Mouse (Mus musculus) cerebellum, adult 9-10 months (tissue): ENCODE data around the gene Capns1.
"Not testable (repeated sequence)": the region's sequence is repeated elsewhere in the genome, so short reads cannot be mapped to it uniquely, and the experiment has no call there.

Source experiments
- DNase-seq: peaks from one replicate; pipeline ENCODE4 v3.0.0; 2022

The Capns1 gene

DNA sequence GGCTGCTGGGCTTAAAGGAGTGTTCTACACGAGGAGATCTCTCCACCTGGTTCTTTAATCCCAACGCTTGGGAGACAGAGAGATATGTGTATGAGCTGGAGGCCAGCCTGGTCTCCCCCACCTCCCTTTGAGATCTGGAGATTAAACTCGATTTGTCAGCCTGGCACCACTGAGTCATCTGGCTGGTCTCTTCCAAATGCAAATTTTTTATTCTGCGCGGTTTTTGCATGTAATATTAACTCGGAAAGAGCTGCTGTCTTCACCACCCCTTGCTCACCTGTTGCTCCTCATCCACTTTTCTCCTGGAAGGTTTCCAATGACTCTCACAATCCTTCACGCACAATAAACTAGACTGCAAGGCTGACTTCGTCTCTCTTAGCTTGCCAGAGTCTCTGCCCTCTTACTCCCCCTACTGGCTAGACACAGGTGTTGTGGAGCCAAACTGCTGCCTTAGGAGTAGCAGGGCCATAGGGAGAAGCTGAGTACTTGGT, at the start of gene Capns1:
TSS of gene Capns1 (minus strand) at position 331 of the 491 bp plus-strand sequence.
- DNase-seq: peak; percentile 77

- not testable (repeated sequence) for DNase-seq
These were observed 38.8 kb upstream of the Capns1 start for GRCm38 (mm10) chr7:30237374-30237773.

DNA sequence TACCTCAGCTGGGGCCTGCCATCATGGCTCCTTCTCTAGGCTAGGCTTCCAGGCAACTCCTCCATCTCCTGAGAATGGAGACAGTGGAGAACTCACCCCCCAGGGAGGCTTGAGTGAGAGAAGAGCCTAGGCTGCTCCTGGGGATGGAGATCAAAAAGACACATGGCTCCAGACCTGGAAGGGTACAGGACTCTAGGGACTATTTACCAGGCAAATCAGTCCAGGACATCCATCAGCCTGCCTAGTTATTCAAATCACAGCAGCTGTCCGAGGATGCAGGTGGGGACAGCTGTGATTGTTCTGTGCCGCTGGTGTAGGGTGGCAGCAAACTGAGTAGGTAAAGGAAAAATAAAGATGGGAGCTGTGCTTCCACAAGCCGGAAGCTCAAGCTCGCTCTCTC, 37.0 kb upstream of the Capns1 start, which contains the start of gene Ovol3:
TSS of gene Ovol3 (minus strand) at position 101 of the 400 bp plus-strand sequence.
- no peak for DNase-seq

DNA sequence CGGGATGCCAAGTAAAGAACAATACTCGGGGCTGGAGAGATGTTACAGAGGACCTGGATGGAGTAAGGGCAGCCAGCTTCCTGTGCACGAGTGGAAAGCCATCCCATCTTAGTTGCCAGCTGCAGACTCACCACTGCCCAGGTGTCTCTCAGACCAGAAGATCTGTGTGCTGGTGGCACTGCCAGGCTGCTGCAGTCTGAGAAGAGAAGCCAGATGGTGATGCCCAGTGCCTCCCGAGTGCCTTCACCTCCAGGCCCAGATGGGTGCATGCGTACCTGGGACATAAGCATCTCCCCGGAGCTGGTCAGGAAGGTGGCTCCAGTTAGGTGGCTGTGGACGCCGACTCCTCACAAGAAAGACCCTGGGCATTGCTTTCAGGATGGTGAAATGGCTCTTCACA, 36.5 kb upstream of the Capns1 start:
- DNase-seq: no peak

DNA sequence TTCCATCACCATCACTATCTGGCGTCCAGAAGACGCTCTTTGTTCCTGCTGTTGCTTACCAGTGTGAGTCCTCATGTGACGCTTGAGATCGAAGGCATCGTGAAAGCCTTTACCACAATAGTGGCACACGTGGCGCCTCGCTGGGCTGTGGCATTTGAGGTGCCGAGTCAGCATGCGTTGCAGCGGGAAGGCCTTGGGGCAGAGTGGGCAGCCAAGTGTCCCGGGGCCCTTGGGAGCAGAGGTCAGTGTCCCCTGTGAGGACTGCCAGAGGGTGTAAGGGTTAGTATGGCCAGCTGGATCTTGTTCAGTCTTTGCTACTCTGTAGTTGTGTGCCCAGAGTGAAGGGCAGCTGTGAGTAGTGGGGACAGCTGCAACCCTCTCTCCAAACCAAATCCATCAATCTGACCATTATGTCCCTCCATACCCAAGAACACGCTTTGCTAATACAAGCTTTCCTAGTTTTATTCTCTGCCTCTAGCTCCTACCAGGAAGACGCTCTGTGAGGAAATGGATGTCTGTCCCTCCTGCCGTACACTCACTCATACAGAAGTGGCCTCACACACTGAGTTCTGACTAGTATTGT, 35.8 kb upstream of the Capns1 start:
- no peak for DNase-seq

DNA sequence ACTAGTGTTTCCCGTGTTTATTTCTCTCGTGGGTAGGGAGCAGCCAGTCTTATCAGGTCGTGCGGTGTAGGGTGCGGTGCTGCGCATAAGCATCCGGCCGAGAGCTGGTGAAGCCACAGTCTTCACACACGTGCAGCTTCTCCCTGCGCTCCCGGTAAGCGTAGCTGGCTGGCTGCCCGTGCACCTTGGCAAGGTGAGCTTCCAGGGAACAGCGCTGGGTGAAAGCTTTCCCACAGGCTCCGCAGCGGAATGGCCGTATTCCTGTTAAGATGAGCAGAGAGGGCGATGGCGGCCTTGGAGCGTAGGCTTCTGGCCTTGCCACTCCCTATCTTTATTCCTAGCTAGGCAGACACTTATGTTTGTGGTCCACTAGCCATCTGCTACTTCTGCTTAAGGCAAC, 34.8 kb upstream of the Capns1 start:
- peak; percentile 64 for DNase-seq

- peak; percentile 81 for DNase-seq
These were observed 34.1 kb upstream of the Capns1 start for GRCm38 (mm10) chr7:30232631-30233148.

- peak; percentile 99 for DNase-seq
These were observed 33.3 kb upstream of the Capns1 start, which contains the start of the genes Polr2i and Tbcb for GRCm38 (mm10) chr7:30231669-30232454. Polr2i (plus strand) TSS chr7:30231948. Tbcb (minus strand) TSS chr7:30232272.

DNA sequence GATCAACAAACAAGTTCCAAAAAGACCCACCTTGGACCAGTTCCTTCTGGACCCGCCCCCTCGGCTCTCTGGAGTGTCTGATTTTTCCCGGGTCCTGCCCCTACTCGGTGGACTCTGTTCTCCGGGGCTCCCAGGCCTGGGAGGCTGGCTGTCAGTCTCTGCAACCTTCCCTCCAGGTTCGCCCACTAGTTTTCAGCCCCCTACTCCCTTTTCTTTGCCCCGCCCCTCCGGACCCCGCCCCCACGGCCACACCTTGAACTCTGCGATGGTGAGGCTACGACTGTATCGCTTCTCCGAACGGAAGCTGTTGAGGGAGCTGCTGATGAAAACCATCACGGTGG, 32.7 kb upstream of the Capns1 start:
- no peak for DNase-seq

DNA sequence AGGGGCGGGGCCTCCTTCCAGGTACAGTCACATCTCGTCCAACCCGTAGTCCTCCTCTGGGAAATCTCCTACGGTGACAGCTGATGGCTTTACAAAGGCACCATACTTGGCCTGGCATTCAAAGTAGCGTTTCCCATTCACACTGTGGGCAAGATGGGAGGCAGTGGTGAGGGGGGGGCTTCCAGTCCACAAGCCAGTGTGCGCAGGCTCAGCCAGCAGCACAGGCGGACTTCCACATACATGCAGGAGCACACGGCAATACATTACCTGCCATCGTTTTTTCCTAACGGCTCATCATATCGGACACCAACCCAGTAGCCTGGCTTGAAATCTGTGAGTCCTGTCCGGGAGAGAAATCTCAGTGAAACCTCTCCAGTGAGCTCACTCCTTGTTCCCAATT, 25.6 kb upstream of the Capns1 start:
- DNase-seq: no peak

GRCm38 (mm10) chr7:30222205-30222604, 23.6 kb upstream of the Capns1 start:
- no peak for DNase-seq

- DNase-seq: no peak
These were observed 22.8 kb upstream of the Capns1 start for GRCm38 (mm10) chr7:30221433-30221832.

DNA sequence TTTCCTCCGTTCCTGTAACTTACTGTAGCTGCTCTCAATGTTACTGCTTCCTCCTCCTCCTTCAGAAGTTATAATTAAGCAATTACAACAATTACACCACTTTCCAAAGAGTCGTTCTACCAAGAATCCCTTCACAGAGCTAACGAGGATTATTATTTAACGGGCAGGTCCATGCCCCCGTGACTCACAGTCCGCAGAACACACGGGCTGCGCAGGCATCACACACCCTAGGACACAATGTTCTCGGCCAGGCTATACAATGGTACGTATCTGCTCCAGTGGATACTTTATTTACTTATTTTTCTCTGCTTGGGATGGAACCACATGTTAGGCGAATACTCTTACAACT, 21.4 kb upstream of the Capns1 start:
- no peak for DNase-seq

- DNase-seq: no peak
These were observed 20.8 kb upstream of the Capns1 start for GRCm38 (mm10) chr7:30219293-30220007.

DNA sequence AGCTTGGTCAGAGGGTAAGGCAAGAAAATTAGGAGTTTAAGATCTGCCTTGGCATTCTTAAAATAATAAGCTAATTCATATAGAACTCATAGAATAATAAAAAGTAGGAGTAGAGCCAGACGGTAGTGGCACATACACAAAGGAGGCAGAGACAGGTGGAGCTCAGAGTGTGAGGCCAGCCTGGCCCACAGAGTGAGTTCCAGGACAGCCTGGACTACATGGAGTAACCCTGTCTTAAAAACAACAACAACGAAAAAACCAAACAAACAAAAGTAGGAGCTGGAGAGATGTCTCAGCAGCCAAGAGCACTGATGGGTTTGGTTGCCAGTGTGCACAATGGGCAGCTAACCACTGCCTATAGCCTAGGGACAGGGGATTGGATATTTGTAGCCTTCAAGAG, 18.7 kb upstream of the Capns1 start:
- DNase-seq: peak; percentile 52

GRCm38 (mm10) chr7:30216723-30217151, 18.1 kb upstream of the Capns1 start:
- DNase-seq: peak; percentile 83

GRCm38 (mm10) chr7:30215875-30216274, 17.3 kb upstream of the Capns1 start:
- no peak for DNase-seq

- no peak for DNase-seq
These were observed 15.3 kb upstream of the Capns1 start for GRCm38 (mm10) chr7:30213881-30214280.

DNA sequence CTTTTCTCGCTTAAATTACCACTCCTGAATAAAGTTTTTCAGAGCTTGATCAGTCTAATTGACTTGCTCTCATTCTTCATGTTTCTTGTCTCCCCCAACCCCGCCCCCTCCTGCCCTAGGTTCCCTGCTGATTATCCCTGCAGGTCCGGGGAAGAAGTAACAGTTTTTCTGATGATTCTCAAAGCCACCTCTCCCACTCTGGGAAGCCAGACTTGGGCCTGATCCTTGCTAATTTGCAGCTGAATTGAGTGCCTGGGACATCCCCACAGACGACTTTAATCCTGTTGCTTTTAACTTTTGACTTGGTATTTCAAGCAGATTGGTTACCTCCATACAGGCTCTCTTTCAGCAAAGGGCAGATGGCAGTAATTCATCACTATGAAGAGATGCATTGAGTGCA, 12.4 kb upstream of the Capns1 start:
- no peak for DNase-seq

GRCm38 (mm10) chr7:30206364-30206763, 7.8 kb upstream of the Capns1 start:
- not testable (repeated sequence) for DNase-seq

DNA sequence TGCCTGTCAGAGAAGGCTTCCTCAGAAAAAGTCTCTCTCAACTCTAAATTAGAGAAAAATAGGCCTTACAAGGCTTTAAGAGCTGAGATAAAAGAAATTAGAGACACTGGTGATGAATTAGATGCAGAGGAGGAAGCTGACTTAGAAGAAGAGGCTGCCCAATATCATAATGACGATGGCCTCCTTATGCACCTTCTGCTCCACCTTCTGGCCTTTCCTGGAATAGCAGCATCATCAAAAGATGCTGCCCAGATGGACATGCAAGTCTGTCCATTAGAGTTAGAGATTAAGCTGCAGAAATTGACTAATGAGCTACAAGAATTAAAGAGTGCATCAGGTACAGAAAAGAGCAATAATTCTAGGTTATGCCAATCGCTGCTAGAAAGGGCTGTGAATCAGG, 6.8 kb upstream of the Capns1 start:
- DNase-seq: peak; percentile 88

- no peak for DNase-seq
These were observed 5.8 kb upstream of the Capns1 start for GRCm38 (mm10) chr7:30204380-30204779.

DNA sequence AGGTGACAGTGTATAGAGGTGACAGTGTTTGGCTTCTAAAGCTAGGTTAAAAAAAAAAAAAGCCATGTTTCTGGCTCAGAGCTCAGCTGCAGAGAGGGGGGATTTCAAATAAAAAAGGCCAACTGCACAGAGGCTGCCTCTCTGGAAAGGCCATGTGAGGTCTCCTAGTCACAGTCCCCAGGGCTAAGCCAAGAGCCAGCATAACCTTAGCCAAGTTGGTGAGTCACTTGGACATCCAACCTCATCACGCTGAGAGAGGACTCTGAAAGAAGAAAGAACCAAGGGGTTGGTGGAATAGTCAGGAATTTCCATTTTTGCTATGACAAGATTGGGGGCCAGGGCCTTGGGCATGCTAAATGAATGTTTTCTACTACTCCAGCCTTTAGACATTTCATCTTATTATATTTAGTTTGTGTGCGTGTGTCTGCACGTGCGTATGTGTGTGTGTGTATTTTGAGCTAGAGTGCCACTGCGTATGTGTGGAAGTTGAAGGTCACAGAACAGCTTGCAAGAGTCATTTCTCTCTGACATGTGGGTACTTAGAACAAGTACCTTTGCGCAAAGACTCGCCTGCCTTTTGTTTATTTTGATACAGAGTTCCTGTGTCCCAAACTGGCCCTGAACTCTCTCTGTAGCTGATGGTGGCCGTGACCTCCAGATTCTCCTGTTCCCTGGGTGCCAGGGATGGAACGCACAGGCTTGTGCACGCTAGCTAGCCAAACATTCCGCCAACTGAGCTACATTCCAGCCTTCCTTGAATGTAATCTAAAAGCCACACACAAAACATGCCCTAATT, 4.5 kb upstream of the Capns1 start:
- DNase-seq: peak; percentile 80
